Mouse (Mus musculus): ENCODE data around the gene Mesp2. TPM values are rescaled to one million over a fixed set of nuclear protein-coding genes. Genes with fewer than 3 reads are reported as not detected.
A peak's percentile ranks its signal among the peaks of the same experiment; 100 is the strongest.

Gene Mesp2
- polyA plus RNA-seq (2012; rRNA removed), result 1.2 and 1.9 TPM in 2 replicates

DNA sequence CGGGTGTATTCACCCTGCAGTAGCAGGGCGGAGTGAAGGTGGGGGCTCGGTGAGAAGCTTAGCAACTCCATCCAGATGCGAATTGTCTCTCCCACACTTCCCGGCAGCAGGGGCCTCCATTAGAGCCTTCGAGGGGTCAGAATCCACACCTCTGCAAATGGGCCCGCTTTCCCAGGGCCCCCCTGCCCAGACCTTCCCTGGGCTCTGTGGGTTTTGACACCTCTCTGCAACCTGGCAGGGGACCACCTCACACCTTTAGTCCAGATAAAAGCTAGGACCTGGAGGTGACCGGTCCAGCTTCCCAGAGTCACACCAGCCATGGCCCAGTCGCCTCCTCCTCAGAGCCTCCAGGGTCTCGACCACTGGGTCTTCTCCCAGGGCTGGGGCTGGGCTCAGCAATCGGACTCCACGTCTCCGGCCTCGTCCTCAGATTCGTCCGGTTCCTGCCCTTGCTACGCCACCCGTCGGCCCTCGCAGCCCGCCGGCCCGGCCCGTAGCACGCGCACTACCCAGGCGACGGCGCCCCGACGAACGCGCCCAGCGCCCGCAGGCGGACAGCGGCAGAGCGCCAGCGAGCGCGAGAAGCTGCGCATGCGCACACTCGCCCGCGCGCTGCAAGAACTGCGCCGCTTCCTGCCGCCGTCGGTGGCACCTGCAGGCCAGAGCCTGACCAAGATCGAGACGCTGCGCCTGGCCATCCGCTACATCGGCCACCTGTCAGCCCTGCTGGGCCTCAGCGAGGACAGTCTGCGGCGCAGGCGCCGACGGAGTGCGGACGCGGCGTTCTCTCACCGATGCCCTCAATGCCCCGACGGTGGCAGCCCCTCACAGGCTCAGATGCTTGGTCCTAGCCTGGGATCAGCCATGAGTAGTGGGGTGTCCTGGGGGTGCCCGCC, at the start of gene Mesp2:
Gene Mesp2, plus strand, starts transcription at position 117 of the 896 bp plus-strand sequence.
- TF ChIP-seq POLR2A (IDR thresholded peaks at IDR 0.05; ENCODE audit: borderline replicate concordance, extremely low read depth, insufficient read depth, insufficient read length, poor library complexity, severe bottlenecking) (peak; percentile 29; the same call in 1 of the 2 replicates), CTCF (IDR thresholded peaks at IDR 0.05; ENCODE audit: borderline replicate concordance, extremely low read depth, insufficient read depth, insufficient read length) (no peak)
- peak; percentile 88 for DNase-seq (ENCODE audit: low read depth)

DNA sequence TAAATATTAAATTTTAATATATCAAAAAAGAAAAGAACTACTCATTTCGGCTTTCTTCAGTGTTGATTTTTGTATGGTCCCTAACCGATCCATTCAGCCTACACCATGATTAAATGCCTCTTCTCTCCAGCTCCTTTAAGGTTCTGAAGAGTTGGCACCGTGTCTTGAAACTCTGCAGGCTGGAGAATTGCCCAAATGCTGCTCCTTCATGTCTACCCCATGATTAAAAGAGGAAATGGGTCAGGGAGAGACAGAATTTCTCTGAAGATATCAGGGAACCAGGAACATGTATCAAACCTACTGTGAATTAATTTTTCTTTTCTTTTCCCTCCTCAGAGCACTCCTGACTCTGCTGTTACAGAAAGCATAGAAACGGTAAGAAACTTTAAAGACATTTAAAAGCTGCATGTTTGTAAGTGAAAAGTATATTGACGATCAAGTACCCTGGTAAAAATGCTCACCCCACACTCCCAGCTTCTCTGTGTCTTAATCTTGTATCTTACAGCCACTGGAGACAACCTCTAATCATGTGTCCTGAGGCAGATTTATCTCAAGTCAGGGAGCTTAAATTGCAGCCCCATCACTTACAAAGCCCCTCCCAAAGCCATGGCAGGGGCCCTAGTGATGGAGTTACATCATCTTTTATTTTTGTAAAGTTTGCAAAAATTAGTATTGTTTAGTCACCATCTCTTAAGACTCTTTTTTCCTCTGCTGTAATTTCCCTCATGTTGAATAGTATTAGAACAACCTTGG, 49.2 kb upstream of the Mesp2 start:
- TF ChIP-seq POLR2A (IDR thresholded peaks at IDR 0.05; ENCODE audit: borderline replicate concordance, extremely low read depth, insufficient read depth, insufficient read length, poor library complexity, severe bottlenecking) (no peak), CTCF (IDR thresholded peaks at IDR 0.05; ENCODE audit: borderline replicate concordance, extremely low read depth, insufficient read depth, insufficient read length) (no peak)
- DNase-seq (ENCODE audit: low read depth), result no peak

DNA sequence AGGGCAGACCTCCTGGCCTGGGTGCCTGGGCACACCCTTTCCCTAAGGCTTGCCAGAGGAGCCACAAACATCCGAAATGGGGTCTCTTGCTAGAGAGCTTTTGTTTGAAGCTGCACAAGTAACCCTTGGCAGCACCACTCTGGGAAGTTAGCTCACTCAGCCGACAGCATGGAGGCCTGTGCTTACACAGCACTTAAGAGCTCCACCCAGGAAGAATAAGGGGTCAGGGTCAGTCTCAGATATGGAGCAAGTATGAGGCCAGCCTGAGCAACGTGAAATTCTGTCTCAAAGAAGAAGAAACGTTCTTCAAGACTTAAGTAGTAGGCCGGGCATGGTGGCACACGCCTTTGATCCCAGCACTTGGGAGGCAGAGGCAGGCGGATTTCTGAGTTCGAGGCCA, 48.4 kb upstream of the Mesp2 start:
- TF ChIP-seq CTCF (IDR thresholded peaks at IDR 0.05; ENCODE audit: borderline replicate concordance, extremely low read depth, insufficient read depth, insufficient read length) (no peak), POLR2A (IDR thresholded peaks at IDR 0.05; ENCODE audit: borderline replicate concordance, extremely low read depth, insufficient read depth, insufficient read length, poor library complexity, severe bottlenecking) (no peak)
- no peak for DNase-seq (ENCODE audit: low read depth)

DNA sequence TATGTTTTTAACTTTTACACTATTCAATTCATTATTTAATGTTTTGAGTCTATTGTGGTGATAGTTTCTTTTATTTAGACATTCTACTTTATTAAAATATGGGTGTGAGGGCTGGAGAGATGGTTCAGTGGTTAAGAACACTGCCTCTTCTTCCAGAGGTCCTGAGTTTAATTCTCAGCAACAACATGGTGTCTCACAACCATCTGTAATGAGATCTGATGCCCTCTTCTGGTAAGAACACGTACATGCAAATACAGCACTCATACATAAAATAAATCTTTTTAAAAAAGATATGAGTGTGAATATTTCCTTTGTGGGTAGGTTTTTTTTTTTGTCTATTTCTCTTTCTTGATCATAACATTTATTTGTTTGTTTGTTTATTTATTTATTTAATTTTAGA, 44.5 kb upstream of the Mesp2 start:
- TF ChIP-seq POLR2A (IDR thresholded peaks at IDR 0.05; ENCODE audit: borderline replicate concordance, extremely low read depth, insufficient read depth, insufficient read length, poor library complexity, severe bottlenecking), result no peak
- DNase-seq (ENCODE audit: low read depth), result no peak

DNA sequence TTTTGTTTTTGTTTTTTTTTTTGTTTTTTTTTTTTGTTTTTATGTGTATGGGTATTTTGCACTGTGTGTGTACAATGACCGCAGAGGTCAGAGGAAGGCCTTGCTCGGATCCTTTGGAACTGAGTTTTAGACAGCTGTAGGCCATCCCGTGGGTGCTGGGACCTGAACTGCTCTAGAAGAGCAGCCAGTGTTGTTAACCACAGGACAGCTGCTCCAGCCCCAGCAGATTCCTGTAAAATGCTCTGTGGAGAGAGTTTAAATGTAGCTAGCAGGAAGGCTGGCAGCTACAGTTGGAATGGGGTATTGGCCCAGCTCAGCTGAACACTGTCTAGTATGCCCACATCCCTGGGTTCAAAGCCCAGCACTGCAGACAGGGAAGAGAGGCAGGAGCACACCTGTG, 40.9 kb upstream of the Mesp2 start:
- no peak for DNase-seq (ENCODE audit: low read depth)

DNA sequence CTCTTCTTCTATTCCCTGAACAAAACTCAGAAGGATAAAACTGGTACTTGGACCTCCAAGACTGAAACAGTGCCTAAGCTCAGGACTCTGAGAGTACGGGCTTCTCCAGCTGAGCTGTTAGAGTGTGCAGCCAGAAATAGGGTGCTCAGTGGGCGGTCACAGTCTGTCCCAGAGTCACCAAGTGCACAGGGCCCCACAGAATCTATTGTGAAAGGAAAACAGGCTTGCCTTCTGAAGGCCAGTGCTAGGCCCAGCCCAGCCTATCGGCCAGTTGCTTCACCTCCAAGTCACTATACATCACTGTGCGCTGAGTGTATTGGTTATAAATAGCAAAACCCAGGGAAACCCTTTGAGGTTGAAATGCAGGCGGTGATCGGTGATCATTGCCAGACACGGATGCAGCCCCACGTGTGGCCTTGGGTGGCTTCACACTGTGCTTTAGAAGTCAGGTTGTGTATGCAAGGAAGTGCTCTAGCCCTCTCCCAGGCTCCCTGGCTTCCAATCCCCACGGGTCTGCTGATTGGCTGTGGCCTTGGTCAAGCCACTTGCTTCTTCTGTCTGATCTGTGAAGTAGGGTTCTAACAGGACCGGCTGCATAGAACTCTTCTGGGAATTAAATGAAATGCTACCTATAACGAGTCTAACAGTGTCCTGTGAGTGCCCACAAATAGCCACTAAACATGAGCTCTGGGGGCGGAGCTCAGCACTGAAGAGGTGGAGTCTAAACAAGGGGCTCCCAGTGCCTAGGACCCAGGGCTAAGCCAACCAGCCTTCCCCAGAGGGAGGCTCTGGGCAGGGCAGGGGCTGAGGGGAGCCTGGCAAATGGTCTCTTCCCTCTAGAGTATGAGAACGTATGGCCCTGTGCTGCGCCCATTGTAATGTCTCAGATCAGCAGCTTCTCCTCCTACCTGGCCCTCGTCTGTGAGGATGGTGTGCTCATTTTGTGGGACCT, 38.7 kb upstream of the Mesp2 start:
- no peak for TF ChIP-seq POLR2A (IDR thresholded peaks at IDR 0.05; ENCODE audit: borderline replicate concordance, extremely low read depth, insufficient read depth, insufficient read length, poor library complexity, severe bottlenecking)
- TF ChIP-seq CTCF (IDR thresholded peaks at IDR 0.05; ENCODE audit: borderline replicate concordance, extremely low read depth, insufficient read depth, insufficient read length), result no peak
- no peak for DNase-seq (ENCODE audit: low read depth)

More for the DNA sequence above, 40.9 kb upstream of the Mesp2 start:
- TF ChIP-seq CTCF (IDR thresholded peaks at IDR 0.05; ENCODE audit: borderline replicate concordance, extremely low read depth, insufficient read depth, insufficient read length) (no peak), POLR2A (IDR thresholded peaks at IDR 0.05; ENCODE audit: borderline replicate concordance, extremely low read depth, insufficient read depth, insufficient read length, poor library complexity, severe bottlenecking) (no peak)

DNA sequence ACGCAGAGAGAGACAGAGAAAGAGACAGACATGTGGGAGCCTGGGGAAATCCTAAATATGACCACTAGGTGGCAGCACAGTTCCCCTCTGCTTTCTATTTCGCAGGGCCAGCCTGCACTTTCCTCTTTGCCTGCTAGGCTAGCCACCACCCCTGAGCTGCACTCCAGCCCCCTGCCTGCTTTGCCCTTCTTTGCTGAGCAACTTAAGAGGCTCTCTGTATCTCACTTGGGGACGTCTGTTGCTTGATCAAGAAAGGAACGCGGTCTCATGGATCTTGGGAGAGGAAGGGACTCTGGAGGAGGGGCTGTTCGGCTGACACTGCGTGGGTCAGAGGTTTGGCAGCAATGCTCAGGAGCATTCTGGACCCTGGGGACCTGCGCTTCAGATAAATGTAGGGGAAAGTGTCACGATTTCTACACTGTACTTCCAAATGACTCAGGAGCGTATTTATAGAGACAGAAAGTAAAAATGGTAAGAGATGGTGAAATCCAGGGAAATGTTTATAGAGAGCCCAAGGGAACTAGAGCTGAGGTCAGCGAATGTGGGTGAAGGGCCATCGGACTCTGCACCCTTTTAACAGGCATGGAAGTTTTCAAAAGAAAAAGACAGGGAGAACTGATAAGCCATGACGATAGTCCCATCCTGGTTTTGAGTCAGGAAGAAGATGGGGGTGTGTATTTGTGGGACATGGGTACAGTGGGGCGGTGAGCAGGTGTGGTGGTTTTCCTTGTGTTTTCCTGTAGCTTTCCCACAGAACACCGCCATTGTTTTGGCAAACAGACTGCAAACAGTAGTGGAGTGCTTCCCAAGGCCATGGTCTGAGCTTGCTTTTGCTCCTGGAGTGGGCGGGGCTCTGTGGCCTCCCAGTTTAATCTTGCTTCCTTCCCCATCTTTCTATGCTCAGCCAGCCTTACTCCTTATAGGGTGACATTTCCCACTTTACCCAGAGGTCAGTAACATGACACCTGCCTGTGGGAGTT, 29.6 kb upstream of the Mesp2 start:
- DNase-seq (ENCODE audit: low read depth), result peak; percentile 76
- TF ChIP-seq CTCF (IDR thresholded peaks at IDR 0.05; ENCODE audit: borderline replicate concordance, extremely low read depth, insufficient read depth, insufficient read length), result peak; percentile 94
- TF ChIP-seq POLR2A (IDR thresholded peaks at IDR 0.05; ENCODE audit: borderline replicate concordance, extremely low read depth, insufficient read depth, insufficient read length, poor library complexity, severe bottlenecking), result no peak

DNA sequence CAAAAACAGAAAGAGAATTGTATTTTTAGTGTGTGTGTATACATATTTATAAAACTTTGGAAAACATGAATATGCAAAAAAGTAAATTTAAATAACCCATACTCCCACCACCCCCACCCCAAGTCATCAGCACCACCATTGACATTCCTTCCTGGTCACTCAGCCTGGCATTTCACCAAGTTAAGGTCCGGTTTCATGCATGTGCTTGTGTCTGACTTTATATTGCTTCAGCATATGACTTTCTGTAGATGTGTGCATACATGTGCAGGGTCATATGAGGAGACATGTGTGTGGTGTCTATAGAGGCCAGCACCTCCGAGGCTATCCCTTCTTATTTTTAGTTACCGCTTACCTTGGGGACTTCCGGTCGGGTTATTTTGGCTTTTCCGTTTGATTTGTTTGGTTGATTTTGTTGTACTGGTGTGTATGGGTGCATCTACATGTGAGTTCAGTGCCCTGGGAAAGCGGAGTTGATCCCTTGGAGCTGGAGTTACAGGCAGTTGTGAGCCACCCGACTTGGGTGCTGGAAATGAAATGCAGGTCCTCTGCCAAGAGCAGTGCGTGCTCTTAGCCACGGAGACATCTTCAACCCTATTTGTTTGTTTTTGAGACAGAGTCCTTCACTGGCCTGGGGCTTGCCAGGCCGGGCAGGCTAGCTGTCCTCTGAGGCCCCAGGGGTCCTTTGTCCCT, 28.6 kb upstream of the Mesp2 start:
- DNase-seq (ENCODE audit: low read depth), result no peak

DNA sequence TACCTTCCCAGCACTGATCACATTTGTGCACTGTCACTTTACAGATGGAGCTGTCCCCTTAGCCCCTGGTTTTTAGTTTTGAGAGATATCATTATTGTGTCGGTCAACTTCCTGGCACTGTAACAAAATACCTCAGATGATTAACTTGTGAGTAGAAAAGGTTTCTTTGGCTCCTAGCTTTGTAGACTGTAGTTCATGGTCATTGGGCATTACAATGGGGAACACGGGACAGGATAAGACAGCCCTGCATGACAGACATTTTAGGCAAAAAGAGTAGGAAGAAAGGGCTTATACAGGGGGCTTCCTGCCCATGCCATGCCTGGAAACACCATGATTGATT, 28.0 kb upstream of the Mesp2 start:
- no peak for TF ChIP-seq POLR2A (IDR thresholded peaks at IDR 0.05; ENCODE audit: borderline replicate concordance, extremely low read depth, insufficient read depth, insufficient read length, poor library complexity, severe bottlenecking)
- no peak for TF ChIP-seq CTCF (IDR thresholded peaks at IDR 0.05; ENCODE audit: borderline replicate concordance, extremely low read depth, insufficient read depth, insufficient read length)
- no peak for DNase-seq (ENCODE audit: low read depth)

More for the DNA sequence above, 28.6 kb upstream of the Mesp2 start:
- TF ChIP-seq POLR2A (IDR thresholded peaks at IDR 0.05; ENCODE audit: borderline replicate concordance, extremely low read depth, insufficient read depth, insufficient read length, poor library complexity, severe bottlenecking) (no peak), CTCF (IDR thresholded peaks at IDR 0.05; ENCODE audit: borderline replicate concordance, extremely low read depth, insufficient read depth, insufficient read length) (no peak)

All from brain, embryonic 14.5 days (tissue).